Mouse (Mus musculus) brain, embryonic 14.5 days (tissue): ENCODE data around the gene Pklr.

ENCODE experiments used
- CTCF ChIP-seq: fragments of 200-500 bp; IDR thresholded peaks from 2 replicates; pipeline ENCODE4 v1.5.1; 2012; ENCODE audit warnings: inconsistent platforms, mild to moderate bottlenecking, moderate library complexity, borderline replicate concordance; ENCODE audit not compliant: insufficient read depth, insufficient read length; ENCODE audit errors: extremely low read depth
- POLR2A ChIP-seq: fragments of 200-500 bp; IDR thresholded peaks from 2 replicates; pipeline ENCODE4 v1.6.1; 2012; ENCODE audit warnings: mild to moderate bottlenecking, inconsistent platforms, borderline replicate concordance; ENCODE audit not compliant: poor library complexity, insufficient read depth, insufficient read length, severe bottlenecking; ENCODE audit errors: extremely low read depth

DNA sequence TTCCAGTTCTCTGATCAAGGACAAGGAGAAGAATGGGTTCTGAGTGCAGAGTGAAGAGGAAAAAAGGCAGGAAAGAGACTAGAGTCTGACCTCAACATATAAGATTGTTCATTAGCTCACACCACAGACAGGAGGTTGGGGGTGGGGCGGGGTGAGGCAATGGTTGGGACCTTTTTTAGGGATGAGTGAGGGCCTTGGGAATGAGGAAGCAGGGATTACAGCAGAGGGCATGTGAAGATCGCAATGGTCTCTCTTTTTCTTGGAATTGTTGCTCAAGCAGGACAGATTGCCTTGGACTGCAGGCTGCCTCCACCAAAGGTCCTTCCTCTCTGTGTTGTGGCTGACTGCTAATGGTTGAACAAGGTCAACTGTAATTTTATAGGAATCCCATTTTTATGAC, 12.6 kb upstream of the Pklr start:
- TF ChIP-seq CTCF (no peak), POLR2A (no peak)
